Mouse (Mus musculus) cerebellum, adult 8-10 months (tissue): ENCODE data around the gene Vwa7.

Experiments
- DNase-seq: peaks from one replicate; pipeline ENCODE4 v3.0.0; 2022

Gene Vwa7

DNA sequence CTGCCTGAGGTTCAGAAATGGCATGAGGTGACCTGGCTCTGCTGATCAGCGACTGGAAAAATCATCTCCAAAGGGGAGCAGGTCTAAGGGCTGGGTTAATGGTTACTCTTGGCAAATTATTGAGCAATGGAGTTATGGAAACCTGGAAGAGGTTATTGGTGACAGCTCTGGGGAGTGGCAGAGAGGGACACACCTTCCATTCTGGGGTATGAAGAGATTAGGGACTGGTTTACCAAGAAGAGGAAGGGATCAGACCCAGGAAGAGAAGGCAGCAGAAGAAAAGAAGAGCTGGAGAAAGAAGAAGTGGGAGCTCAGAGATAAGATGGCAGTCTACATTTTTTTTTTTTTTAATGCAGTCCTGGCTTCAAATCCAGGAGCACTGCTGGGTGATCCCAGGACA, 31.3 kb downstream of the Vwa7 start:
- DNase-seq, result no peak

DNA sequence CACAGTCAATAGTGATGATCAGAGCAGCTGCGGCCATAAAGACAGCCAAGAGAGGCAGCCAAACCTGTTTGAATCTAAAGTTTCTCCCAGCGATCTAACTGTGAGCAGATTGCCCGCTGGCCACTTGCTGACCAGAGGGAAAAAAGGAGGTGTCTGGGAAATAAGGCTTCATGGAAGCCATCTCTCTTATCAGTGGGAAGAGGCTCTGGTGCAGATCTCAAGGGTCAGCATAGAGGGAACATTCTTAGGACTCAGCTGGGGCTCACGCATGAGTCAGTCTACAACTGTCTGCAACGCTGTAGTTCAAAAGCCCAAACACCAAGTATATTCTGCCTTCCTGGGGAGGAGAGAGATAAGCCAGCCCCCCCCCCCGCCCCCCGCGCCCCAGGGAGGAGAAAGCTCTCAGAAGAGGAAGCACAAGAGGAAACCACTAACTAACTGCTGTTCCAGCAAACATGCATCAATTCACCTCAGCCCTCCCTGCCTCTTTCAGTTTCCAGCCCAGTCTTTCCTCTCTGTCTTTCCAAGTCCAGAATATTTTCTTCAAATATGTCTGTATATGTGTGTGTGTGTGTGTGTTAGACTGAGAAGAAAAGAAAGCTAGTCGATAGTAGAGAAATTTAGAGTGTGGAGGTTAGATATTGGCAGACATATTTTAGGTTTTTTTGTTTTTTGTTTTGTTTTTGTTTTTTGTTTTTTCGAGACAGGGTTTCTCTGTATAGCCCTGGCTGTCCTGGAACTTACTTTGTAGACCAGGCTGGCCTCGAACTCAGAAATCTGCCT, 32.0 kb downstream of the Vwa7 start:
- peak; percentile 7 for DNase-seq

DNA sequence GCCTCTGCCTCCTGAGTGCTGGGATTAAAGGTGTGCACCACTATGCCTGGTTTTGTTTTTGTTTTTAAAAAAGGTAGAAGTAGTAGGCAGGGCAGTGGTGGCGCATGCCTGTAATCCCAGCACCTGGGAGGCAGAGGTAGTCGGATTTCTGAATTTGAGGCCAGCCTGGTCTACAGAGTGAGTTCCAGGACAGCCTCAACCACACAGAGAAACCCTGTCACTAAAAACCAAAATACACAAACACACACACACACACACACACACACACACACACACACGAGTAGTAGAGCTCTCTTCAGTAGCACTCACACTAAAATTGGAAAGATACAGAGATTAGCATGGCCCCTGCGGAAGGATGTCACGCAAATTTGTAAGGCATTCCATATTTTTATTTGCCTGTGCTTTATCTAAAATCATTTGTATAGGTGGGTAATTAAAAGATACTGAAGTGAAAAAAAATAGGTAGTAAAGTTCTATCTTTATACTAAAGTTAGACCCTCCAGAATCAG, 32.6 kb downstream of the Vwa7 start:
- no peak for DNase-seq

DNA sequence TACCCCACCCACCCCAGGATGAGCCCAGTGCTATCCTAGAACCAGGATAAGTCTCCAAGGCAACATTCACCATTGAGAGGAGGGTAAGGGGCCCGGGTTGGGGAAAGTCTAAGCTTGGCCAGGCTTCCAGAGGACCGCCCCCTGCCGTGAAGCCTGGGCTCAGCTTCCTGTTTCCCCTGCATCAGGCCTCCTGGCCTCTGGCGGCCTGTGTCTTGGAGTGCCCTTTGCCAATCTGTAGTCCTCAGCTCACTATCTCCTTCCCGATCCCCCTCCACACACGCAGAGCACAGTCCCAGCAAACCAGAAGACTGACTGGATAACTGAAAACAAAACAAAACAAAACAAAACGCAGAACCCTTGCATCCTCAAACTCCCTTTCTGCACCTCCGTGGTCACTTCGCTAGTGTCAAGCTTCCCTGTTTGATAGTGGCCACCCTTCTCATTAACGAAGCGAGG, 33.2 kb downstream of the Vwa7 start, which contains the start of gene Clic1:
Clic1 (plus strand) TSS at position 406 of the 456 bp plus-strand sequence.
- DNase-seq, result no peak

DNA sequence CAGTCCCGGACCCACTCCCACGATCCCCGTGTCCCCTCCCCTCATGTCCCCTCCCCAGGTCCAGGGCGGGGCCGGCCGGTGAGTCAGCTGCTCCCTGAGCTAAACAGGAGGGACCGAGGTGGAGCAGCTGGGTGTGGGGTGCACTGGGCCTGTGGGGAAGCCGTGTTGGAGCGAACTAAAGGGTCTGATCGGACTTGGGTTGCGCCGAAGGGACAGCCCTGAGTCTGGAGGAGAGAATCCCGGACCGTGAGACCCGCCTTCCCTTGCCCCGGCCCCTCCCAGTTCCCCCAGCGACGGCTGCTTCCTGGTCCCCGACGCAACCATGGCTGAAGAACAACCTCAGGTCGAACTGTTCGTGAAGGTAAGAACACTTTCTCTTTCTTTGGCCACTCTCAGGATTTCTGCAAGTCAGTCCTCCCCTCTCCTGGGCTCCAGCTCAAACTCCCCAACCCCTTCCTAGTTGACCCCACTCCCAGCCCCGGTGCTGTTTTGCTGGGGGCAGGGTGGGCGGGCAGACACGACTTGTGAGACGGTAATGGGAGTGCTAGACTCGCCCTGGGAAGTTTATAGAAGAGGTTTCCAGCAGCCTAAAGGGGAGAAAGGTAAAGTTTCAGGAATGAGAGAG, 33.9 kb downstream of the Vwa7 start:
- peak; percentile 40 for DNase-seq

DNA sequence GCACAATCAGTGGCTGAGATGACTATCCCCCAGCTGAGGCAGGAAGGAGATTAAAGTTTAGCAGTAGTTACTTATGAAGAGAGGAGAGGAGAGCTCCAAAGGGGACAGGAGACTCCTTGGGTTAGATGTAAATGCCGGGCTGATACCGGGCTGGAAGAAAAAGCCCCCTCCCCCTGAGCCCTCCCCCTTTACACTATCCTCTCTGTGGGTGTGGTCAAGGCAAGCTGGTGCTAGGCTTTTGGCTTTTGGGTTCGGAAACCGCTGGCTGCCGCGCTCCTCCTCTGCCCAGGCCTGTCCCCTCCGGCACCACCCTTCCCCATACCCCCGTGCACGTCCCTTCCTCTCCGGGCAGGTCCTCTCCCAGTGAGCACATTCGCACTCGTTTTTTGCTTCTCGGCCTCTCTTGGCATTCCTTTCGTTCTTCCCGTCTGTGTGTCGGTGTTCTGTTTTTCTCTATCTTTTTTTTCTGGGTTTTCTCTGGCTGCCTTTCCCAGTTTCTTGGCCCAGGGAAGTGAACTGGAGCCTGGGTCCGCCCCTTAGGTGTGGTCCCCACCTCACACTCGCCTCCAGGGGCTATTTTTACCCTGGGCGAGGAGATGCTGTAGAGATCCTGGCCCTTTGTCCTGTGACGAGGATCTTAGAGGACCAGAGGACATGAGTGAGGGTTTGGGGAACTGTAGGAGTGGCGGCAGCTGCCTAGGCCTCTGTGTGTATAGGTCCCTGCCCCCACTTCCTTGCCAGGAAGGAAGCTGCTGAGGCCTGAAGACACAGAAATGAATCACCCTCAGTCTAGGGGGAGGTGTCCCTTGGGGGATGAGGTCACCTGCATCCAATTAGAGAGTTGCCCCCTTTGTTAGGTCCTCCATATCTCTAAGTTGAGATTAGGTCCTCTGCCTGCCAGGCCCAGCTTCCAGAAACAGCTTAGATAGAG, 35.0 kb downstream of the Vwa7 start:
- DNase-seq, result peak; percentile 52

DNA sequence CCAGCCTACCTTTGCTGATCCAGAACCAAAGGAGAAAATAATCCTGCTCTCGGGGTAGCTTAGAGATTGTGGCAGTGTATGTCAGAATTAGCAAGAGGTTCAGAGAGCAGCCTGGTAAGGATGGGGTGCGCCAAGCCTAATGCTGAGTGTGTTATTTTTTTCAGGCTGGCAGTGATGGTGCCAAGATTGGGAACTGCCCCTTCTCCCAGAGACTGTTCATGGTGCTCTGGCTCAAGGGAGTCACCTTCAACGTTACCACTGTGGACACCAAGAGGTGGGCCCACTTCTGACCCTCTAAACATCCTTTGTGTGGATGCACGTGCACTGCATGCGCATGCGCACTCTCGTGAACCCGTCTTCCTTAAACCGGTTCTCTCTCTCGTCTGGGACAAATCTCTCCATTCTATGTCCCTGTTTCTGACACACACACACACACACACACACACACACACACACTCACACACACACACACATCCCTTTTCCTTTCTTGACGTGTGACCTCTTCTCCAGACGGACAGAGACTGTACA, 36.0 kb downstream of the Vwa7 start:
- no peak for DNase-seq

DNA sequence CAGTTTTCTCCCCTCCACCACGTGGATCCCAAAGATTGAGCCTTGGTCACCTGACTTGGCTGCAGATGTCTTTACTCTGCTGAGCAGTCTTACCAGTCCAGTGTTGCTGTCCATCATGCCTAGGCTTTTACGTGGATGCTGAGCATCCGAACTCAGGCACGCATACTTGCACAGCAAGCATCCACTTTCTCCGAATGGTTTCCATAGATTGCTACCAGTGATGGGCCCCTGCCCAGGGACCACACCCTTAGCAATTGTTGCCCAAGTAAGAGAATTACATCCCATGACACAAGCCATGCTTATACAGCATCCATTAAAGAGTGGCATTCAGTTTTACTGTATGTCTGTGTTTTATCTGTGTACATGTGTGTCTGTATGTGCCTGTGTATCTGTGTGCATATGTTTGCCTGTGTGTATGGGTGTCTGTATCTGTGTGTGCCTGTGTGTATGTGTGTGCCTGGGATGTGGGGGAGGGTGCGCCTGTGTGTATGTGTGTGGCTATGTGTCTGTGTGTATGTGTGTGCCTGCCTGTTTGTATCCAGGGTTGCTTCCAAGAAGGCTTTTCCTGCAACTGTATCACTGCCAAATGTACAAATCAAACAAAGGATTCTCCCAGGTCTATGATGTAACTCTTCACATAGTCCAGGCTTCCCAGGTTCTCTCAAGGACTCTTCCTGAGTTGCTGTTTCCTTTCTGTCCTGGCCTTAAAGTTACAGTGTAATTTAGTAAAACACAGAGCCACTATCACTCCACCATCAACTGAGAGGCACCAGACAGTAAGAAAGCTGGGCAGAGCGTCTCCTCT, 39.5 kb downstream of the Vwa7 start:
- no peak for DNase-seq

DNA sequence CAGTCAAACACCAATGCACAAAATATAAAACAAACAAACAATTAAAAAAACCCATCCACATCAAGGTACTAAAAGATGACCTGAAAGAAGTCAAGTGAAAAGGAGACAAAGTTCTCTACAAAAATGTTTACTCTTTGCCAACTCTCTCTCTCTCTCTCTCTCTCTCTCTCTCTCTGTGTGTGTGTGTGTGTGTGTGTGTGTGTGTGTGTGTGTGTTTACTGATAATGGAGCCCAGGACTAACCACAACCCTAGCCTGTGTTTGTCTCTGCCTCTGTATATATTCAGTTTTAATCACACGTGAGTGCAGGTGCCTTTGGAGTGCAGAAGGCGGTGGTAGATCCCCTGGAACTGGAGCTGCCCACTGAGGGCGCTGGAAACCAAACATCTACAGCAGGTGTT, 40.7 kb downstream of the Vwa7 start:
- DNase-seq, result no peak

DNA sequence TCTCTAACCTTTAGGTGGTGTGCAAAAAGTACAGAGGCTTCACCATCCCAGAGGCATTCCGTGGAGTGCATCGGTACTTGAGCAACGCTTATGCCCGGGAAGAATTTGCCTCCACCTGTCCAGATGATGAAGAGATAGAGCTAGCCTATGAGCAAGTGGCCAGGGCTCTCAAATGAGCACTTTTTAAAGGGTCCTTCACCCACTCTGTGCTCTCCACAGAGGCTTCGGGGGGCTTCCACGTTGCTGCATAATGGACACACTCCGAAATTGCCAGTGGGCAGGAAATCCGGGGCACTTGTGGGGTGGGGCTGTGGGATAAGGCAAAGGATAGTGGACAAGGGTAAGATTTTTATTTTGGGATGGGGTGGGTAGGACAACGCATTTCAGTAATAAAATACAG, 41.9 kb downstream of the Vwa7 start:
- peak; percentile 28 for DNase-seq

DNA sequence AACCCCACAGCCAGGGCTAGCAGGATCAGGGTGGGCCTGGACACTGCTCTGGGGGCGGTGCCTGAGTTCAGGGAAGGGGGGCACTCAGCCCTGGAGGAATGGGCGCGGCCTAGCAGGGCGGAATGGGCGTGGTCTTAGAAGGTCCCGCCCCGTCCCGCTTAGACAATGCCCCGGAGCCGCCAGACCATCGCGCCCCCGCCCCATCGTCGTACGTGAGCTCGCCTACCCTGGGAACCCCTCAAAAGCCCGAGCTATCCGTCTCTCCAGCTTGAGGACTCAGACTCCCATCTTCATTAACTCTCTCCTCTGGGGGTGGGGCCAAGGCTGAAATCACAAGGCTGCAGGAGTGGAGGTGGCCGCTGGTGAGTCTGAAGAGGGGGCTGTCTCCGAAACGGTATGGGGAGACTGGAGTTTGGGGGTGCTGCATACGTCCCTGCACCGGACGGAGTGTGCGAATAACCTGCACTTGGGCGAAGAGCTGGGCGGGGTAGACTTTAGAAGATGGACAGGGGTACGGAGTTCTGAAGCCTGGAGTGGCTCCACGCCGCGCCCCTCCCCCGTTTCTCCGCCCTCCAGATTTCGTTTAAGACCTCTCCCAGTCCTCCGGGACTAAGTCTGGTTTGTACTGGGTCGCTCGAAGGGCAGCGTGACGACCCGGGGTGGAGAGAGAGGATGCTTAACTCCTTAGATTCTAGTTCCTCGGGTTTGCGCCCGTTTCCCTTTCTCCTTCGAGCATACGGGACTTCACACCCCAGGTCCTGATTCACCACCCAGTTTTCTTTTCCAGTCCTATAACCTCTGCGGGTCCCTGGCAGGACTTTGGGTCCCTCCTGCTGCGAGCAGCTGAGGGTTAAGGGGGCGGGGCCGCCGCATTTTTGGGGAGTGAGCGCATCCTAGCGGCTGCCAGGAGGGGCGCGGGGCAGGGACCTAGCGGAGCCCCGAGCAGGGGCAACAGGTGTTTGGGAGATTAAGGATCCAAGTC, 42.8 kb downstream of the Vwa7 start, which contains the start of gene Ddah2:
Ddah2 (plus strand) TSS at position 125 of the 982 bp plus-strand sequence.
- DNase-seq, result peak; percentile 84

DNA sequence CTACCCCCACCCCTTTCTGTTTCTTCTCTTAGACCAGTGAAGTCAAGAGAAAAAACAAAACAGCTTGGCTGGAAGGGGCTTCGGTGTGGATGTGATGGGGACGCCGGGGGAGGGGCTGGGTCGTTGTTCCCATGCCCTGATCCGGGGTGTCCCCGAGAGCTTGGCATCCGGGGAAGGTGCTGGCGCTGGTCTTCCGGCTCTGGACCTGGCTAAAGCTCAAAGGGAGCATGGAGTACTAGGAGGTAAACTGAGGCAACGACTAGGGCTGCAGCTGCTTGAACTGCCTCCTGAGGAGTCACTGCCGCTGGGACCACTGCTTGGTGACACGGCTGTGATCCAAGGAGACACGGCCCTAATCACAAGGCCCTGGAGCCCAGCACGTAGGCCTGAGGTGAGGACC, 43.7 kb downstream of the Vwa7 start:
- peak; percentile 41 for DNase-seq

DNA sequence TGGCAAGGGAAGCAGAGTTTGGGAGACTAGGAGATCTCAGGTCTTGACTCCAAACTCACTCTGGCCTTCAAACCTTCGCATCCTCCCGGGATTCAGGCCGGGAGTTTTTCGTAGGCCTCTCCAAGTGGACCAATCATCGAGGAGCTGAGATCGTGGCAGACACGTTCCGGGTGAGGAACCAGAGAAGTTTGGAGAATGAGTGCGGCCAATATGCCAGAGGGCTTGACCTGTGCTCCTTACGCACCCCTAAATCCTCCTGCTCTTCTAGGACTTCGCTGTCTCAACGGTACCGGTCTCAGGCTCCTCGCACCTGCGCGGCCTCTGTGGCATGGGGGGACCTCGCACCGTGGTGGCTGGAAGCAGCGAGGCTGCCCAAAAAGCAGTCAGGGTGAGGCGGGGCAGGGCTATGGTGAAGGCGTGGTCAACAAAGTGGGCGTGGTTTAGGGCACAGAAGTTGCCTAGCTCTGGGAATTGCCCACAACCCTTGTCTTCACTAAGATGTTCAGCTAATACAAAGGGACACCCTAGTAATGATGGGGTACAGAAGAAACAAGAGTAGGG, 44.4 kb downstream of the Vwa7 start:
- DNase-seq, result peak; percentile 31

DNA sequence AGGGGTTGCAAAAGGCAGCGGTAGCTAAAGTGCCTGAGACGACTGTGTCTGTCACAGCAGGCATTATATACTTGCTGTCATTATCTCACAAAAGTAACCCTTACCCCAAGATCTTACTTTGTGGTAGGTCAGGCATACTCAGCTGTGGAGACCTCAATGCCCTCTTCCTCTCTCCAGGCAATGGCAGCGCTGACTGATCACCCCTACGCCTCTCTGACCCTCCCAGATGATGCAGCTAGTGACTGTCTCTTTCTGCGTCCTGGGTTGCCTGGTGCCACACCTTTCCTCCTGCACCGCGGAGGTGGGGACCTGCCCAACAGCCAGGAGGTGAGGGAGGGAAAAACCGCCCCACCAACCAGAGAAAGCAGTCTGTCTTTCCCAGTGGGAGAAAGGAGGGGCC, 44.9 kb downstream of the Vwa7 start:
- no peak for DNase-seq

DNA sequence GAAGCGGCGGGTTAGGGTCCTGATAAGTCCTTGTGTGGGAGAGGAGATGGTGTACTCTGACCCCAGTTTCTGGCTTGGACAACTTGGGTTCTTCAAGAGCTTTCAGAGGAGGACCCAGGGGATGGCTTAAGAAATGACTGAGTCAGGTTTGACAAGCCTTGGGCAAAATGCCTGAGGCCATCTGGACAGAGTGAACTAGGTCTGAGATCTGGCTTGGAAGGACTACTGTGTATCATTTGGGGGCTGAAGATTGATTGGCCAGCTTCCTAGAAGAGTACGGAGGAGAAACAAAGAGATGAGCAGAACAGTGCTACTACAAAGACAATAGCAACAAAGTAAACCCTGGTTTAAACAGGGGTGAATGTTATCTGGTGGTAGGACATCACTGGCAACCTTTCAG, 47.1 kb downstream of the Vwa7 start:
- no peak for DNase-seq

DNA sequence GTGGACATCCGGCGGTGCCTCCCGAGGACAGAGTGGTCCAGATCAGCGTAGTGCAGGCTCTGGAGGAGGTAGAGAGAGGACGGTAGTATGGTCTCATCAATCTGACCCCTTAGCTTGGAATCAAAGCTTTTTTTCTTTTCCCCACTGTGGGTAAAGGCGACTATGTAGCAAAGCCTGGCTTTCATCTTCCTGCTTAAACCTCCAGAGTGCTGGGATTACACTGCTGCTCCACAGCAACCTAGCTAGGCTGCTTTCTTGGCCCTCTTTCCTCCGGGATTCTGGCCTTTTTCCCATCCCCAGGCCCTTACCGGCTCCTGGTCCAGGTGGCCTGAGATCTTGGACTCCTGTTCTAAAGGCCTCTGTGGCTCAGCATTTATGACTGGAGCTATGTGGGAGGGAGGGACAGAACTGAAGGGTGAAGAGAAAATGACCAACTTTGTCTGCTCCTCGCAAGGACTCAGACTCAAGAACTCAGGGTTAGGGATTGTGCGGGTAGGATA, 48.0 kb downstream of the Vwa7 start:
- DNase-seq, result peak; percentile 69

DNA sequence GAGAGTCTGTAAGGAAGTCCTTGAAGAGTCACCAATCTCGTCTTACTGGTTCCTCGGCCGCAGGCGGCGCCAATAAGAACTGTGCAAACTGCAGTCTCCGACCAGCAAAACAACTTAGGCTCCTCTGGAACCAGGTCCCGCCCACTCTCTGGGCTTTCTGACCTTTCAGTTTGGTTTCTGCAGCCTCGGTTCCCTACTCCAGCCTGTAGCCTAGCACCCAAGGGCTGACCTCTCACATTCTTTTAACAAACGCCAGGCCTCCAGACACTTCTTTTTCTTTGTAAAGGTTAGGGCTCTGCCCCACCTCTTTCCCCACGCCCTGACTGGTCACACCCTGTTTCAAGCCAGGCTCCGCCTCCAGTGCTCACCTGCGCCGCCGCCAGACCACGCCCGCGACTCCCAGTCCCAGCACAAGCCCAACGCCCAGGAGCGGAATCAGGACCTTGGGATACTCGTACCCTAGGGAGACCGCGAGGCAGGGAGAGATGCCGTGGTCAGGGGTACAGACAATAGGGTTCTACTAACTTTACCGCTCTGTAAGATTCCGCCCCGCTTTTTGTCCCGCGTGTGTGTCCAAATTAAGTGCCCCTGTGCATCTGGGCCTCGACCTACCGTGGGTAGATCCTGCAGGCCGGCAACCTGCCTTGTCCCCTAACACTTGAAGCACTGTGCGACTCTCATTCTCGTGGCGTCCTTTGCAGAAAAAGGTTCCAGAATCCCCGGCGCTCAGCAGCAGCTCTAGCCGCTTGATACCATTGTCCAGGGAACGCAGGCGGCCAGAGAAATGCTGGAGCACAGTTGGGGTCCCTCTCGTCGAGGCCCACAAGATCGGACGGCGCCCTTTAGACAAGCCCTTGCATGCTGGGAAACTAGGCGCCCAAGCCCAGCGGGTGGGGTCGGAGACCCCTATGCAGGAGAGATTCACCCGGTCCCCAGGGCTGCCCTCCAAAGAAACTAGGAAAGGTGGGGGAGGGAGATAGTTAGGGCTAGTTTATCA, 48.9 kb downstream of the Vwa7 start, which contains the start of gene Ly6g6c:
Ly6g6c (plus strand) TSS at position 438 of the 997 bp plus-strand sequence.
- no peak for DNase-seq

DNA sequence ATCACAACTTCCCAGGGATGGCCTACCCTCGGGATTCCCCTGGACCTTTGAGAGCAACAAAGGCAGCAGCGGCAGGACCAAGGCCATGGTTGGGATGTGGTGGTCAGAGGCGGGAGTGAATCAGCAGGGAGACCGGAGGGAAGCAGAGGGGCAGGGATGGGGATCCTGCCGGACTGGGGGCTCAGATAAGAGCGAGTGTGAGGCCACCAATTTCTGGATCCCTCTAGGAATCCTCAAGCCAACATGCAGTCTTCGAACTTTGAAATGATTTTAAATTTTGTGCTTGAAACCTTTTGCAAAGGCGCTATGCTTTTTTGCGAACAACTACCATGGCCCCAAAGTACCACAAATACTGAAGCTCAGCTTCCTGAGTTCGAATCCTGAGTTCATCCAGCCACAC, 49.7 kb downstream of the Vwa7 start, which contains the start of gene Mpig6b:
Mpig6b (minus strand) TSS at position 101 of the 400 bp plus-strand sequence.
- DNase-seq, result no peak
